Mouse (Mus musculus): ENCODE data around the gene 4932415D10Rik. TPM values are rescaled to one million over a fixed set of nuclear protein-coding genes. Genes with fewer than 3 reads are reported as not detected.

4932415D10Rik gene
- not detected for total RNA-seq (2021)

- intact Hi-C loops (cut with DNase I), result no loop called here
Measured at GRCm38 (mm10) chr10:82316482-82316881, at the start of gene 4932415D10Rik. TSS of gene 4932415D10Rik (minus strand) at chr10:82316582.

GRCm38 (mm10) chr10:82361911-82362310 is 45.5 kb upstream of the 4932415D10Rik start:
- intact Hi-C loops (cut with DNase I), result no loop called here
- no peak for DNase-seq

More at GRCm38 (mm10) chr10:82316482-82316881, at the start of gene 4932415D10Rik:
- no peak for DNase-seq

- DNase-seq, result no peak
- intact Hi-C loops (cut with DNase I), result loop anchor here (5.0 kb wide), 1 partner anchor 113 kb away; the partner anchor contains the start of gene Zfp938
Measured at GRCm38 (mm10) chr10:82355401-82355800, 39.0 kb upstream of the 4932415D10Rik start.

GRCm38 (mm10) chr10:82354083-82355010 is 38.0 kb upstream of the 4932415D10Rik start, which contains the start of gene Gm4924:
TSS of gene Gm4924 (plus strand) at chr10:82354255.
- intact Hi-C loops (cut with DNase I), result loop anchor here (5.0 kb wide), 1 partner anchor 112 kb away; the partner anchor contains the start of gene Zfp938
- peak; percentile 76 to 82 for DNase-seq

- intact Hi-C loops (cut with DNase I), result no loop called here
- no peak for DNase-seq
Measured at GRCm38 (mm10) chr10:82329826-82330225, 13.4 kb upstream of the 4932415D10Rik start.

- DNase-seq, result no peak
- intact Hi-C loops (cut with DNase I), result no loop called here
Measured at GRCm38 (mm10) chr10:82320134-82320533, 3.8 kb upstream of the 4932415D10Rik start.

GRCm38 (mm10) chr10:82296440-82296839 is 19.9 kb downstream of the 4932415D10Rik start:
- intact Hi-C loops (cut with DNase I), result no loop called here
- DNase-seq, result no peak

GRCm38 (mm10) chr10:82257331-82257730 is 59.1 kb downstream of the 4932415D10Rik start:
- intact Hi-C loops (cut with DNase I), result no loop called here
- no peak for DNase-seq

GRCm38 (mm10) chr10:82245021-82245420 is 71.4 kb downstream of the 4932415D10Rik start:
- no peak for DNase-seq
- intact Hi-C loops (cut with DNase I), result no loop called here

GRCm38 (mm10) chr10:82241401-82241788 is 75.0 kb downstream of the 4932415D10Rik start:
- intact Hi-C loops (cut with DNase I), result loop anchor here (5.0 kb wide), 1 partner anchor 116 kb away; no protein-coding TSS in a partner anchor
- no peak for DNase-seq

GRCm38 (mm10) chr10:82240742-82241400 is 75.5 kb downstream of the 4932415D10Rik start, which contains the start of gene Zfp938:
TSS of gene Zfp938 (minus strand) at chr10:82241280.
- DNase-seq, result peak; percentile 70 to 75
- intact Hi-C loops (cut with DNase I), result loop anchor here (5.0 kb wide), 1 partner anchor 116 kb away; no protein-coding TSS in a partner anchor

Other genes starting within 250 kb of the 4932415D10Rik start
- gene BC024063, start 233.2 kb downstream of the 4932415D10Rik start, total RNA-seq (2021), result 1 to 10 TPM; 2.6 to 3.0 TPM
- 1 to 10 TPM; 2.5 to 2.6 TPM for gene AU041133, start 188.6 kb downstream of the 4932415D10Rik start, total RNA-seq (2021)
- 1 to 10 TPM; 4.9 to 5.1 TPM for gene Zfp938, start 75.3 kb downstream of the 4932415D10Rik start, total RNA-seq (2021)
- 1 to 10 TPM; 1.6 to 2.1 TPM for gene Gm4924, start 37.7 kb upstream of the 4932415D10Rik start, total RNA-seq (2021)
- gene Gm1553, start 176.0 kb upstream of the 4932415D10Rik start, total RNA-seq (2021), result not detected

All from heart, postnatal 36 days (tissue).